Mouse (Mus musculus): ENCODE results near the gene S100b. TPM values are rescaled to one million over a fixed set of nuclear protein-coding genes. Genes with fewer than 3 reads are reported as not detected.

S100b gene
- polyA plus RNA-seq, 1 experiment: 0.90 TPM

DNA sequence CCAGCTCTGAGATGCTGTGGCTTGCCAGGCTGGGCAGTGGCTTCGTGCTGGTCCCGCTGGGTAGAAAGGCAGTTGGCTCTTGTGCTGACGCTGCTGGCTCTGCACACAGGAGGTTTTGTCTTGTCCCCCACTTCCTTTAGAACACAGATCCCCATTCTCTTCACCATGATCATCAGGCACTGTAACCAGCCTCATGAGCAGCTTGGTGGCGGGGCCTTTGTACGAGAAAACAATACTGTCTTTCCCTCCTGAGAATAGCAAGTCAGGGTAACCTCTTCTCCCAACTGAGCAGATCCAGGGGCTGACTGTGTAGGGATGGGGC lies 5.0 kb upstream of the S100b start:
- H3K4me3 ChIP-seq (ENCODE audit: control insufficient read depth, low read depth, low read length): no peak overlapping the region
- H3K36me3 ChIP-seq (ENCODE audit: control insufficient read depth, insufficient read depth, low read length): no peaks in the 10 kb centered on the region
- no peaks in the 10 kb centered on the region for H3K4me1 ChIP-seq (ENCODE audit: control insufficient read depth, insufficient read depth, low read length)
- H3K27ac ChIP-seq (ENCODE audit: control insufficient read depth, insufficient read depth, low read depth, low read length): no peak overlapping the region
- TF ChIP-seq POLR2A (IDR thresholded peaks at IDR 0.05; ENCODE audit: control insufficient read depth, low read depth, low read length): no peak
- H3K27me3 ChIP-seq (ENCODE audit: control insufficient read depth, insufficient read depth, low read length): no peaks in the 10 kb centered on the region

DNA sequence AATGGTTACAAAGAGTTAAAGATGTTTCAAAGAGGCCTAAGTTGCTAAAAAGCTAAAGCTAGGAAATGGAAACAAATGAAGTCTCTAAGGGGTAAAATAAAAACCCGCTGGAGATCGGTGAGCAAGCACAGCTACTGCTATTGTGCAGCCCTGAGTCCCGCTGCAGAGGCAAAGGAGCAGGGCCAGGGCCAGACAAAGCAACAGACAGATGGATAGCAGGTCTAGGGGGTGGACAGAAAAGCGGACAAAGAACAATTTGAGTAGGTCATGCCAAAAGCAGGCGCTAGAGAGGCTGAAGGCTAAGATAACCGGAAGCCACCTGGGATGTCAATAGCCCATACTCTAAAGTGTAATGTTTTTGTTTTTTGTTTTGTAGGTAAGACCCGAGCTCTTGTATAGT lies 2.8 kb upstream of the S100b start:
- H3K27ac ChIP-seq (ENCODE audit: control insufficient read depth, insufficient read depth, low read depth, low read length): no peak overlapping the region
- no peak for TF ChIP-seq CTCF (IDR thresholded peaks at IDR 0.05; ENCODE audit: control insufficient read depth, insufficient read depth, insufficient replicate concordance, low read depth, low read length)
- no peak for TF ChIP-seq POLR2A (IDR thresholded peaks at IDR 0.05; ENCODE audit: control insufficient read depth, low read depth, low read length)
- no peaks in the 10 kb centered on the region for H3K36me3 ChIP-seq (ENCODE audit: control insufficient read depth, insufficient read depth, low read length)
- no peaks in the 10 kb centered on the region for H3K27me3 ChIP-seq (ENCODE audit: control insufficient read depth, insufficient read depth, low read length)
- H3K4me1 ChIP-seq (ENCODE audit: control insufficient read depth, insufficient read depth, low read length): no peaks in the 10 kb centered on the region
- H3K4me3 ChIP-seq (ENCODE audit: control insufficient read depth, low read depth, low read length): no peak overlapping the region

DNA sequence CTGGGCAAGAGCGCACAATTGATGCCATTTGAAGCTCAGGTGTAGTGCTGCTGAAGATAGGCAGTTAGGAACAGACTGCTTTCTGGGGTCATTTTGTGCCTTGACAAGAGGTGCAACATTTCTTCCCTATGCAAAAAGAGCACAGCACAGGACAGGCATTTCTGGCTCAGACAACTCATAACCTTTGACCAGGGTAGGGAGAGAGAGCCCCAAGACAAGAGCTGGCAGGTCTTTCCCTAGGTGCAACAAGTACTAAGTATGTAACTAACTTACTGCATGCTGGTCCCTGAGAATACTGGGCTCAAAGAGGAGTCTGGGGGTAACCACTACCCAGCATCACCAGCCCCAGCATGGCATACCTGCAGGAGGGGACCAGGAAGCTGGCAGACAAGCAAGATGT lies 574 bp upstream of the S100b start:
- Histone ChIP-seq H3K27me3 (ENCODE audit: control insufficient read depth, insufficient read depth, low read length) (no peaks in the 10 kb centered on the region), H3K27ac (ENCODE audit: control insufficient read depth, insufficient read depth, low read depth, low read length) (no peak overlapping the region), H3K36me3 (ENCODE audit: control insufficient read depth, insufficient read depth, low read length) (no peaks in the 10 kb centered on the region), H3K4me1 (ENCODE audit: control insufficient read depth, insufficient read depth, low read length) (no peaks in the 10 kb centered on the region), H3K4me3 (ENCODE audit: control insufficient read depth, low read depth, low read length) (no peak overlapping the region)
- TF ChIP-seq POLR2A (IDR thresholded peaks at IDR 0.05; ENCODE audit: control insufficient read depth, low read depth, low read length): no peak
- no peak for TF ChIP-seq CTCF (IDR thresholded peaks at IDR 0.05; ENCODE audit: control insufficient read depth, insufficient read depth, insufficient replicate concordance, low read depth, low read length)

DNA sequence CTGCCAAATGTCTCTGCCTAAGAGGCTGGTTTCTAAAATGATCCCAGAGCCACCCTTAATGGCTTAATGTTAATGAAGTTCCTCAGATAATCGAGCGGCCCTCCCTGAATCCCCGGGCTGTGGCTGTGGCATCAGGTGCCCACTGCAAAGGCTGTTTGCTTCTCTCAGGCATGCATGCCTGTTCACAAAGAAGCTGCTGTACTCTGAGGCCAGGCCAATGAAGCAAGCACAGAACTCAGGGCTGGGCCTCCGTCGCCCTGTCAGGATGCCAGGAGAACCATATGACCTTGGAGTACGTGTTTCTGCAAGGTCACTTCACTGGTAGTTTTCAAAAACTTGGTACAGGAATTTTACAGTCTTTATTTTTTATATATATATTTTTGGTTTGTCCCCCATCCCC lies 2.0 kb downstream of the S100b start:
- Histone ChIP-seq H3K27me3 (ENCODE audit: control insufficient read depth, insufficient read depth, low read length) (no peaks in the 10 kb centered on the region), H3K4me1 (ENCODE audit: control insufficient read depth, insufficient read depth, low read length) (peaks cover 7% of the 10 kb centered on the region), H3K27ac (ENCODE audit: control insufficient read depth, insufficient read depth, low read depth, low read length) (no peak overlapping the region), H3K4me3 (ENCODE audit: control insufficient read depth, low read depth, low read length) (no peak overlapping the region), H3K36me3 (ENCODE audit: control insufficient read depth, insufficient read depth, low read length) (no peaks in the 10 kb centered on the region)
- TF ChIP-seq POLR2A (IDR thresholded peaks at IDR 0.05; ENCODE audit: control insufficient read depth, low read depth, low read length): no peak
- TF ChIP-seq CTCF (IDR thresholded peaks at IDR 0.05; ENCODE audit: control insufficient read depth, insufficient read depth, insufficient replicate concordance, low read depth, low read length): no peak

DNA sequence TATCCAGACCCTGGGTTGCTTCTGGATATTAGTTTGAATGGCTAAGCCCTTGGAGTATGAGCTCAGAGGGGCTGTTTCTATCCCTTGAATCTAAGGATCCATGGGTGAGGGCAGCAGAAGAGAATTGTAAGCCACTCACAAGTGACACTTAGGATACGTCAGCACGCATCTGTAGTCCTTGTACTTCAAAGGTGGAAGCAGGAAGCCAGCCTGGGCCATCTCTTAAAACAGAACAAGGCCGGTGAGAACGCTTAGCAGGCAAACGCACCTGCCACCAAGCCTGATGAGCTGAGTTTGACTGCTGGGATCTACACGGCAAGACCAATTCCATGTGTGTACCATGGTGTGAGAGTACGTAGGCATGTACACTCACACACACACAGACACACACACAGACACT lies 3.6 kb downstream of the S100b start:
- Histone ChIP-seq H3K4me1 (ENCODE audit: control insufficient read depth, insufficient read depth, low read length) (peaks cover 7% of the 10 kb centered on the region), H3K27ac (ENCODE audit: control insufficient read depth, insufficient read depth, low read depth, low read length) (no peak overlapping the region), H3K36me3 (ENCODE audit: control insufficient read depth, insufficient read depth, low read length) (no peaks in the 10 kb centered on the region), H3K4me3 (ENCODE audit: control insufficient read depth, low read depth, low read length) (no peak overlapping the region), H3K27me3 (ENCODE audit: control insufficient read depth, insufficient read depth, low read length) (no peaks in the 10 kb centered on the region)
- TF ChIP-seq CTCF (IDR thresholded peaks at IDR 0.05; ENCODE audit: control insufficient read depth, insufficient read depth, insufficient replicate concordance, low read depth, low read length): no peak
- no peak for TF ChIP-seq POLR2A (IDR thresholded peaks at IDR 0.05; ENCODE audit: control insufficient read depth, low read depth, low read length)

DNA sequence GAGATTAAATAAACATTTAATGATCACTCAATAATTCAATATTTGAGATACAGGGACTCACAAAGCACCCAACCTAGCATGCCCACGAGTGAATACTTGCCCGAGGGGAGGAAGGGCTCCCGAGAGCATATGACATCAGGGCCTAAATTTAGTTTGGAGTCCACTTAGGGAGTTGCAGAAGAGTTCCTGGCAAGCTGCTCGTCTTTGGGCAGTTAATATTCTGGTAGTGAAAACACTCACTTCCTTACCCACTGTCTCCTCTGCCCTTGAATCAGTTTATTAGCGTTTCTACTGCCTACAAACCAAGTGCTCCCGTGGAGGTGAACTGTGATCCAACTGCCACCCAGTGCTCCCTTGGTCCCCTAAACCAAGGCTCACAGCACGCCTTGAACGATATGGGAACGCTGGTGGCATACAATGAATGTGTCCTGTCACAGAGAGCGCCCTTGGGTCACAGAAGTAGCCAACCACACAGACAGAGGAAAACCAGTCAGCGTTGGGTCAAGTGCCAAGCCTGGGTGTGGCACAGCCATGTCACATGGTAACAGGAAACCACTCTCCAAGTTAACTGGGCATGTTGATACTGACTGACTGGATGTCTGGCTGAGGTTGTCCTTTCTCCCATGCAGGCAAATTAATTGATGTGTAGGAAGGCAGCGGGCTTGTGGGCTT lies 4.2 kb downstream of the S100b start:
- H3K36me3 ChIP-seq (ENCODE audit: control insufficient read depth, insufficient read depth, low read length): no peaks in the 10 kb centered on the region
- TF ChIP-seq POLR2A (IDR thresholded peaks at IDR 0.05; ENCODE audit: control insufficient read depth, low read depth, low read length) (no peak), CTCF (IDR thresholded peaks at IDR 0.05; ENCODE audit: control insufficient read depth, insufficient read depth, insufficient replicate concordance, low read depth, low read length) (no peak)
- H3K4me1 ChIP-seq (ENCODE audit: control insufficient read depth, insufficient read depth, low read length): peaks cover 7% of the 10 kb centered on the region
- H3K27ac ChIP-seq (ENCODE audit: control insufficient read depth, insufficient read depth, low read depth, low read length): no peak overlapping the region
- H3K4me3 ChIP-seq (ENCODE audit: control insufficient read depth, low read depth, low read length): no peak overlapping the region
- H3K27me3 ChIP-seq (ENCODE audit: control insufficient read depth, insufficient read depth, low read length): no peaks in the 10 kb centered on the region

DNA sequence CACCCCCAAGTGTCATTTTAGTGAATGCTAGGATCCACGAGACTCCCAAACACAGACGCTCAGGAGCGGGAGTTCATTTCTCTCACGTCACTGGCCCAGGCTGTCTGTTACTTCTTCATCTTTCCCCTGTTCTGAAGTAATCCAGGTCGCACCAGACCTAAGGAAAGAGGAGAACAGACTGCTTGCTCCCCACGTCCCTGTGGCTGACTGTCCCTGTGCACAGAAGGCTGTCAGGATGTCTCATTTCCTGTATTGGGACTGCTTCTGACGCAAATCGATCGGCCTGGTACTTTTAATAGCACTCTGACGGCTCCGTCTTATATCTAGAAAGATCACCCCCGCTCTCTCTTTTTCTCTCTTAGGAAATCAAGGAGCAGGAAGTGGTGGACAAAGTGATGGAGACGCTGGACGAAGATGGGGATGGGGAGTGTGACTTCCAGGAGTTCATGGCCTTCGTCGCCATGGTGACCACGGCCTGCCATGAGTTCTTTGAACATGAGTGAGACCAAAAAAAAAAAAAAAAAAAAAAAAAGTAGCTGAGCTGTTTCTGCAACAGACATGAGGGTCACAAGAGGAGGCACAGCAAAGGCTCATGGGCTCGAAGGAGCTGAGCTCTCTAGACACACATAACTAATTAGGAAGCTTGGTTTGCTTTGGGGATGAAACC lies 6.0 kb downstream of the S100b start:
- Histone ChIP-seq H3K4me1 (ENCODE audit: control insufficient read depth, insufficient read depth, low read length) (peaks cover 7% of the 10 kb centered on the region), H3K27me3 (ENCODE audit: control insufficient read depth, insufficient read depth, low read length) (no peaks in the 10 kb centered on the region), H3K4me3 (ENCODE audit: control insufficient read depth, low read depth, low read length) (no peak overlapping the region), H3K27ac (ENCODE audit: control insufficient read depth, insufficient read depth, low read depth, low read length) (no peak overlapping the region), H3K36me3 (ENCODE audit: control insufficient read depth, insufficient read depth, low read length) (no peaks in the 10 kb centered on the region)
- TF ChIP-seq POLR2A (IDR thresholded peaks at IDR 0.05; ENCODE audit: control insufficient read depth, low read depth, low read length): no peak
- no peak for TF ChIP-seq CTCF (IDR thresholded peaks at IDR 0.05; ENCODE audit: control insufficient read depth, insufficient read depth, insufficient replicate concordance, low read depth, low read length)
